ENCODE assay signal across 9 mouse cellular contexts in genomic region chr11:77308533-77308932, GRCm38 (mm10).
DNase-seq lines count a peak whose midpoint lies in the region; ATAC-seq and TF ChIP-seq lines count a peak whose summit lies in the region.
"Had no signal": no experiment of that assay in that cellular context is flagged by ENCODE, and none has a peak within 500 bp of the region (broad histone marks: within the 10 kb centered on the region; RNA-seq: fewer than 3 reads in every experiment).

No protein-coding gene starts in this region.

- H3K9me3 ChIP-seq in intestine, embryonic 16.5 days (ENCODE audit: control insufficient read depth, low read length) = no peaks in the 10 kb centered on the region
- no peaks in the 10 kb centered on the region for H3K9me3 ChIP-seq in intestine, embryonic 15.5 days
- no peaks in the 10 kb centered on the region for H3K9me3 ChIP-seq in MEL (replicated peaks; ENCODE audit: insufficient read depth, low read length)
- H3K9me3 ChIP-seq in hindbrain, embryonic 13.5 days = no peaks in the 10 kb centered on the region
- H3K9me3 ChIP-seq: limb, embryonic 13.5 days had no signal

- no peak for TF ChIP-seq EP300 in MEL (IDR thresholded peaks at IDR 0.05; ENCODE audit: low read depth in 1 of 2, low read length in 2 of 2)

- TF ChIP-seq POLR2A in MEL (IDR thresholded peaks at IDR 0.05; ENCODE audit: control insufficient read depth in 1 of 2, insufficient read depth in 1 of 2, low read depth in 1 of 2, low read length in 2 of 2, poor library complexity in 1 of 2) = no peak

- no peak overlapping the region for H3K4me3 ChIP-seq in intestine, embryonic 16.5 days (ENCODE audit: low read length)
- H3K4me3 ChIP-seq in intestine, embryonic 15.5 days (replicated peaks) = no peak overlapping the region
- no peak overlapping the region for H3K4me3 ChIP-seq in MEL (ENCODE audit: control insufficient read depth in 1 of 2, insufficient read depth in 1 of 2, low read depth in 2 of 2, low read length in 2 of 2)
- H3K4me3 ChIP-seq in hindbrain, embryonic 13.5 days = no peak overlapping the region
- H3K4me3 ChIP-seq: limb, embryonic 13.5 days had no signal

- TF ChIP-seq RAD21 in MEL (IDR thresholded peaks at IDR 0.05; ENCODE audit: low read depth, low read length) = no peak; the same call in none of the 2 replicates

- no peaks in the 10 kb centered on the region for H3K79me2 ChIP-seq in MEL (ENCODE audit: control insufficient read depth, insufficient read depth, low read length, poor library complexity)

- WGBS in intestine, embryonic 16.5 days = 0% methylated on average over 1 of the region's 1 CpGs
- WGBS in intestine, embryonic 15.5 days = 0% methylated on average over 1 of the region's 1 CpGs
- WGBS in hindbrain, embryonic 13.5 days = 6% methylated on average over 1 of the region's 1 CpGs

- no peaks in the 10 kb centered on the region; the same call in 1 of the 2 replicates for H3K36me3 ChIP-seq in intestine, embryonic 16.5 days (ENCODE audit: control insufficient read depth, insufficient read depth, low read length)
- H3K36me3 ChIP-seq in intestine, embryonic 15.5 days = no peaks in the 10 kb centered on the region
- peaks cover 0 to 17% of the 10 kb centered on the region in 2 experiments; a peak in 2 of 4 replicates for H3K36me3 ChIP-seq in MEL (ENCODE audit: control insufficient read depth in 1 of 2, insufficient read depth in 2 of 2, low read length in 2 of 2)
- no peaks in the 10 kb centered on the region; the same call in 1 of the 2 replicates for H3K36me3 ChIP-seq in hindbrain, embryonic 13.5 days
- H3K36me3 ChIP-seq: limb, embryonic 13.5 days had no signal

- no peak overlapping the region for H3K27ac ChIP-seq in intestine, embryonic 16.5 days (ENCODE audit: low read length)
- H3K27ac ChIP-seq in intestine, embryonic 15.5 days = no peak overlapping the region
- no peak overlapping the region for H3K27ac ChIP-seq in MEL (ENCODE audit: control insufficient read depth, low read depth, low read length)
- no peak overlapping the region for H3K27ac ChIP-seq in hindbrain, embryonic 13.5 days
- H3K27ac ChIP-seq: limb, embryonic 13.5 days had no signal

- DNase-seq in A20 (ENCODE audit: low read depth, low spot score) = peak; percentile 58
- DNase-seq in MEL (ENCODE audit: low read depth, low spot score) = peak; percentile 76
- DNase-seq in embryo, embryonic 11 days = peak; percentile 64
- peak; percentile 7 to 45 for DNase-seq in layer of hippocampus, postnatal 14 days (ENCODE audit: low spot score in 2 of 2)
- DNase-seq in retina, postnatal 7 days (ENCODE audit: low read depth, low spot score) = peak; percentile 29

- no peaks in the 10 kb centered on the region for H3K27me3 ChIP-seq in intestine, embryonic 16.5 days (replicated peaks; ENCODE audit: control insufficient read depth, insufficient read depth, low read length)
- no peaks in the 10 kb centered on the region for H3K27me3 ChIP-seq in intestine, embryonic 15.5 days (replicated peaks)
- H3K27me3 ChIP-seq in MEL (ENCODE audit: control insufficient read depth in 1 of 2, insufficient read depth in 2 of 2, low read length in 2 of 2) = no peaks in the 10 kb centered on the region
- no peaks in the 10 kb centered on the region for H3K27me3 ChIP-seq in hindbrain, embryonic 13.5 days
- H3K27me3 ChIP-seq: limb, embryonic 13.5 days had no signal

- H3K9ac ChIP-seq in intestine, embryonic 16.5 days (ENCODE audit: low read depth, low read length) = no peak overlapping the region
- no peak overlapping the region for H3K9ac ChIP-seq in intestine, embryonic 15.5 days
- no peak overlapping the region for H3K9ac ChIP-seq in MEL (ENCODE audit: control insufficient read depth, low read depth, low read length, poor library complexity, severe bottlenecking)
- no peak overlapping the region for H3K9ac ChIP-seq in hindbrain, embryonic 13.5 days
- H3K9ac ChIP-seq: limb, embryonic 13.5 days had no signal

- peak; percentile 40; the same call in 1 of the 2 replicates for ATAC-seq in intestine, embryonic 16.5 days
- ATAC-seq in intestine, embryonic 15.5 days = no peak
- ATAC-seq in hindbrain, embryonic 13.5 days (ENCODE audit: low FRiP score) = no peak

- H3K4me2 ChIP-seq in intestine, embryonic 16.5 days (ENCODE audit: low read depth, low read length) = no peak overlapping the region
- H3K4me2 ChIP-seq in intestine, embryonic 15.5 days (replicated peaks) = no peak overlapping the region
- no peak overlapping the region for H3K4me2 ChIP-seq in hindbrain, embryonic 13.5 days
- H3K4me2 ChIP-seq: limb, embryonic 13.5 days had no signal

- TF ChIP-seq CTCF in MEL (IDR thresholded peaks at IDR 0.05 in 2 of 3, conservative IDR thresholded peaks at IDR 0.05 in 1 of 3; ENCODE audit: control insufficient read depth in 1 of 3, insufficient read depth in 1 of 3, low read depth in 2 of 3, low read length in 3 of 3, poor library complexity in 1 of 3, severe bottlenecking in 1 of 3) = peak; percentile 53 to 95 (median 61)

- no peaks in the 10 kb centered on the region for H3K4me1 ChIP-seq in intestine, embryonic 16.5 days (ENCODE audit: control insufficient read depth, insufficient read depth, low read length)
- no peaks in the 10 kb centered on the region for H3K4me1 ChIP-seq in intestine, embryonic 15.5 days (replicated peaks)
- peaks cover 5 to 7% of the 10 kb centered on the region in 2 experiments; a peak in 2 of 4 replicates for H3K4me1 ChIP-seq in MEL (ENCODE audit: control insufficient read depth in 1 of 2, insufficient read depth in 2 of 2, low read length in 2 of 2)
- no peaks in the 10 kb centered on the region for H3K4me1 ChIP-seq in hindbrain, embryonic 13.5 days (replicated peaks)
- H3K4me1 ChIP-seq: limb, embryonic 13.5 days had no signal

TF ChIP-seq in MEL, 35 proteins besides CTCF, POLR2A, EP300 and RAD21:
- TF ChIP-seq ZNF384 (IDR thresholded peaks at IDR 0.05; ENCODE audit: low read depth, low read length) = no peak
- peak; percentile 95 for TF ChIP-seq SMC3 (IDR thresholded peaks at IDR 0.05; ENCODE audit: low read depth, low read length)
- TF ChIP-seq NRF1 (IDR thresholded peaks at IDR 0.05; ENCODE audit: insufficient read depth, low read depth, low read length, poor library complexity, severe bottlenecking) = no peak
- 0 out of 2 replicates have a peak, but pooled peaks have one; percentile 17 for TF ChIP-seq GATA1 (IDR thresholded peaks at IDR 0.05; ENCODE audit: low read depth, low read length)
- TF ChIP-seq ZC3H11A (IDR thresholded peaks at IDR 0.05; ENCODE audit: low read depth, low read length) = peak; percentile 94
- TF ChIP-seq TBP (IDR thresholded peaks at IDR 0.05; ENCODE audit: low read depth, low read length) = no peak

Comparison
In these comparisons a context has a peak if more than half of its experiments do, and no peak if none do; other contexts are left out.
1. DNase-seq: peak in every context shown above with its lines; median percentile 76 in MEL; 64 in embryo, embryonic 11 days; 58 in A20; 29 in retina, postnatal 7 days; 26 in layer of hippocampus, postnatal 14 days.